Mouse (Mus musculus) bone marrow macrophage, adult 2 months (primary cell): ENCODE measurements around the gene Acp1.

Experiments used
- CTCF ChIP-seq: IDR thresholded peaks from 2 replicates; pipeline ENCODE4 v1.5.1; 2012; ENCODE audit warnings: low read depth, mild to moderate bottlenecking, low read length, moderate library complexity
- POLR2A ChIP-seq: IDR thresholded peaks from 2 replicates; pipeline ENCODE4 v1.6.1; 2012; ENCODE audit warnings: mild to moderate bottlenecking, low read depth, low read length, borderline replicate concordance

- TF ChIP-seq CTCF: no peak
- no peak for TF ChIP-seq POLR2A
These were observed 1.5 kb downstream of the Acp1 start for GRCm38 (mm10) chr12:30909881-30910280.
